Mouse (Mus musculus) liver, embryonic 14.5 days (tissue): ENCODE measurements around the gene Etnk2.

Experiments used
- CTCF ChIP-seq: IDR thresholded peaks from 2 replicates; pipeline ENCODE4 v1.5.1; 2016; ENCODE audit warnings: antibody characterized with exemption, low read depth, control low read depth
- EP300 ChIP-seq: IDR thresholded peaks from 2 replicates; pipeline ENCODE4 v1.6.1; 2016; ENCODE audit warnings: antibody characterized with exemption, low read depth

GRCm38 (mm10) chr1:133315775-133316174, 47.6 kb upstream of the Etnk2 start:
- TF ChIP-seq EP300 (no peak), CTCF (no peak)
